Mouse (Mus musculus) testis, postnatal 10 days (tissue): ENCODE measurements around the gene Rad9a.
"Not testable (repeated sequence)": the region's sequence is repeated elsewhere in the genome, so short reads cannot be mapped to it uniquely, and the experiment has no call there.

Experiments used
- DNase-seq: peaks from one replicate; pipeline ENCODE4 v3.0.0; 2021; ENCODE audit warnings: low spot score

The Rad9a gene

GRCm38 (mm10) chr19:4201291-4201909, at the start of gene Rad9a:
TSS of gene Rad9a (minus strand) at chr19:4201662.
- DNase-seq: peak; percentile 97

- not testable (repeated sequence) for DNase-seq
These were observed 47.2 kb upstream of the Rad9a start for GRCm38 (mm10) chr19:4248683-4249082.

GRCm38 (mm10) chr19:4247010-4247409, 45.5 kb upstream of the Rad9a start:
- no peak for DNase-seq

GRCm38 (mm10) chr19:4244775-4245174, 43.3 kb upstream of the Rad9a start:
- DNase-seq: no peak

- DNase-seq: no peak
These were observed 41.0 kb upstream of the Rad9a start for GRCm38 (mm10) chr19:4242416-4242815.

- DNase-seq: no peak
These were observed 38.8 kb upstream of the Rad9a start for GRCm38 (mm10) chr19:4240247-4240668.

GRCm38 (mm10) chr19:4234548-4234947, 33.1 kb upstream of the Rad9a start:
- DNase-seq: no peak

GRCm38 (mm10) chr19:4232651-4233050, 31.2 kb upstream of the Rad9a start:
- DNase-seq: no peak

GRCm38 (mm10) chr19:4232186-4232572, 30.7 kb upstream of the Rad9a start:
- DNase-seq: no peak

- DNase-seq: peak; percentile 97
These were observed 30.1 kb upstream of the Rad9a start, which contains the start of gene Pold4 for GRCm38 (mm10) chr19:4231253-4232185. TSS of gene Pold4 (plus strand) at chr19:4231899.

GRCm38 (mm10) chr19:4230415-4230814, 29.0 kb upstream of the Rad9a start:
- DNase-seq: peak; percentile 45

GRCm38 (mm10) chr19:4229451-4230076, 28.1 kb upstream of the Rad9a start:
- peak; percentile 63 for DNase-seq

GRCm38 (mm10) chr19:4228891-4229290, 27.4 kb upstream of the Rad9a start:
- DNase-seq: no peak

- peak; percentile 74 for DNase-seq
These were observed 26.6 kb upstream of the Rad9a start for GRCm38 (mm10) chr19:4227894-4228678.

GRCm38 (mm10) chr19:4227446-4227845, 26.0 kb upstream of the Rad9a start:
- no peak for DNase-seq

- no peak for DNase-seq
These were observed 25.3 kb upstream of the Rad9a start for GRCm38 (mm10) chr19:4226779-4227178.

GRCm38 (mm10) chr19:4222165-4222564, 20.7 kb upstream of the Rad9a start:
- no peak for DNase-seq

GRCm38 (mm10) chr19:4220957-4221743, 19.7 kb upstream of the Rad9a start:
- DNase-seq: peak; percentile 66

GRCm38 (mm10) chr19:4220416-4220815, 19.0 kb upstream of the Rad9a start:
- peak; percentile 70 for DNase-seq

GRCm38 (mm10) chr19:4219943-4220342, 18.5 kb upstream of the Rad9a start:
- no peak for DNase-seq

- no peak for DNase-seq
These were observed 17.3 kb upstream of the Rad9a start for GRCm38 (mm10) chr19:4218784-4219183.
